Mouse (Mus musculus) right cerebral cortex, postnatal 14 days (tissue): ENCODE measurements at regions not wholly inside any gene's neighbourhood (a gene's known extent, or its start where the extent isn't known, plus 50 kb on each side); places are given as distances from the start of the nearest gene placed in this dataset.
"Not testable (repeated sequence)": the region's sequence is repeated elsewhere in the genome, so short reads cannot be mapped to it uniquely, and the experiment has no call there.

Experiments used
- DNase-seq: peaks from one replicate; pipeline ENCODE4 v3.0.0; 2022

- no peak for DNase-seq
These were observed 351.5 kb downstream of the Plekhb2 start for GRCm38 (mm10) chr1:35201083-35201879.

- DNase-seq: no peak
These were observed 352.1 kb downstream of the Plekhb2 start for GRCm38 (mm10) chr1:35201880-35202220.

GRCm38 (mm10) chr1:35202551-35202950 is 352.8 kb downstream of the Plekhb2 start:
- peak; percentile 44 for DNase-seq

GRCm38 (mm10) chr1:35206834-35207529 is 357.2 kb downstream of the Plekhb2 start:
- DNase-seq: no peak

GRCm38 (mm10) chr1:35212111-35212891 is 362.5 kb downstream of the Plekhb2 start:
- DNase-seq: no peak

- no peak for DNase-seq
These were observed 364.1 kb downstream of the Plekhb2 start for GRCm38 (mm10) chr1:35213875-35214274.

GRCm38 (mm10) chr1:35216411-35216810 is 366.6 kb downstream of the Plekhb2 start:
- no peak for DNase-seq

GRCm38 (mm10) chr1:35220215-35220614 is 370.4 kb downstream of the Plekhb2 start:
- DNase-seq: not testable (repeated sequence)

GRCm38 (mm10) chr1:35220751-35221150 is 371.0 kb downstream of the Plekhb2 start:
- DNase-seq: no peak

- no peak for DNase-seq
These were observed 382.8 kb downstream of the Plekhb2 start for GRCm38 (mm10) chr1:35232592-35232991.

GRCm38 (mm10) chr1:35238139-35238538 is 388.4 kb downstream of the Plekhb2 start:
- no peak for DNase-seq

- DNase-seq: no peak
These were observed 393.1 kb downstream of the Plekhb2 start for GRCm38 (mm10) chr1:35242849-35243248.

GRCm38 (mm10) chr1:35243339-35243738 is 393.6 kb downstream of the Plekhb2 start:
- DNase-seq: no peak

- no peak for DNase-seq
These were observed 415.3 kb downstream of the Plekhb2 start for GRCm38 (mm10) chr1:35265125-35265524.

- DNase-seq: no peak
These were observed 416.9 kb downstream of the Plekhb2 start for GRCm38 (mm10) chr1:35266626-35267025.

GRCm38 (mm10) chr1:35267883-35268282 is 418.1 kb downstream of the Plekhb2 start:
- no peak for DNase-seq

GRCm38 (mm10) chr1:35274978-35275377 is 425.2 kb downstream of the Plekhb2 start:
- DNase-seq: no peak
